Mouse (Mus musculus): ENCODE measurements around the gene Man1c1. TPM values are rescaled to one million over a fixed set of nuclear protein-coding genes. Genes with fewer than 3 reads are reported as not detected.
A peak's percentile ranks its signal among the peaks of the same experiment; 100 is the strongest.

Man1c1 gene
- total and polyA plus RNA-seq, 2 experiments from 2014 or later: 3.8 to 14.8 TPM

DNA sequence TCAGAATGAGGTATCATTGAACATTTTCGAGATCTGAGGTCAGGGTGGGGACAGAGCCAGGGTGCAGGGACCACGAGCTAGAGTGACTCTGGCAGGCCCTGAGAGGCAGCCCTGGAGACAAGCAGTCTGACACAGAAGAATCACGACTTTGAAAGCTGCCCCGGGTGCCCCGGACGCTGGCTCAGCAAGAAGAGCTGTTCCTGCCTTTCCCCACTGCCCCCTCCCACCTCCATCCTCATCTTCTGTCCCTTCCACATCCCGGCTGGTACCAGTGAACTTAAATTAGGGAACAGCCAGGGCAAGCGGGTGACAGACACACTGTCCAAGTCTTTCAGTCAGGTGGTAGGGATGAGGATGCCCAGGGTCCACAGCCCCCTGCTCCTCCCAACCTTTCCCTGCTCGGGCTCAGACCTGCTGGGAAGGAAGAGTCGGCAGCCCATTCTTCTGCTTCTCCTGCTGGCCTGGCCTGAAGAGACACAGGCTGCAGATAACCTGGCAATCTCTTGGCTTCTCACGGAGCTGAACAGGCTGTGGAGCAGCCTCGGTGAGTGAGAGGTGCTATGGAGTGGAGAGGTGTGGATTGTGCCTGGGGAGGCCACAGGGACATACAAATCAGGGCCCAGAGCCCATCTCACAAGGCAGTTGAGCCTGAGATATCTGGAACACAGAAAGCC lies 35.6 kb downstream of the Man1c1 start:
- H3K4me3 ChIP-seq (ENCODE audit: low read depth, low read length): no peak overlapping the region
- DNase-seq (ENCODE audit: low spot score) (peak; percentile 4), ATAC-seq (ENCODE audit: insufficient read depth, low read depth) (no peak)
- 0 out of 2 replicates have a peak, but pooled peaks cover 13% of the 10 kb centered on the region for H3K4me1 ChIP-seq (ENCODE audit: control insufficient read depth, insufficient read depth)
- H3K27me3 ChIP-seq (ENCODE audit: control insufficient read depth, insufficient read depth, low read length): no peaks in the 10 kb centered on the region
- H3K9me3 ChIP-seq (replicated peaks; ENCODE audit: control insufficient read depth, low read length): no peaks in the 10 kb centered on the region
- H3K4me2 ChIP-seq (ENCODE audit: low read depth, low read length): no peak overlapping the region
- H3K9ac ChIP-seq (replicated peaks; ENCODE audit: low read depth, low read length): no peak overlapping the region
- 48% methylated on average over 12 of the region's 12 CpGs for WGBS
- no peak overlapping the region for H3K27ac ChIP-seq (ENCODE audit: low read depth)
- TF ChIP-seq EP300 (IDR thresholded peaks at IDR 0.05; ENCODE audit: low read depth): no peak
- TF ChIP-seq CTCF (IDR thresholded peaks at IDR 0.05; ENCODE audit: low read depth): no peak
- H3K36me3 ChIP-seq (replicated peaks; ENCODE audit: control insufficient read depth, insufficient read depth, low read length): no peaks in the 10 kb centered on the region

DNA sequence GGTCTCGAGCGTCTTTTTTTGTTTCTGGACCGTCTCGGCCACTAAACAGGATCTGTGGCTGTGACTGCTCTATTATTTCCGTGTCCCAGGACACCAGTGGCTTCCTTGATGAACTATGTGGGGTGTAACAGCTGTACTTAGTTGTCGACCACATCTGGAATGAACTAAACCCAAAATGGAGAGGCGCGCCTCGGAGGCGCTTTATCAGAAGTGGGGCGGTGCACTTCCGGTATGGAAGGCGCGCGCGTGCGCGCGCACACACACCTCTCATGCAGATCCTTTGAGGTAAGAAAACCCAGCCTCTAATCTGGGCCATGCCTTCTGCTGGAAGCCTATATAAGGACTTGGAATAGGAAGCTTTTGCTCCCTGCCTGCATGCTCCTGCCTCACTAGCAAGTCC lies 37.7 kb downstream of the Man1c1 start:
- ATAC-seq (ENCODE audit: insufficient read depth, low read depth) (no peak), DNase-seq (ENCODE audit: low spot score) (no peak)
- Histone ChIP-seq H3K4me3 (ENCODE audit: low read depth, low read length) (no peak overlapping the region), H3K36me3 (replicated peaks; ENCODE audit: control insufficient read depth, insufficient read depth, low read length) (no peaks in the 10 kb centered on the region), H3K4me2 (ENCODE audit: low read depth, low read length) (no peak overlapping the region), H3K27me3 (ENCODE audit: control insufficient read depth, insufficient read depth, low read length) (no peaks in the 10 kb centered on the region), H3K9me3 (replicated peaks; ENCODE audit: control insufficient read depth, low read length) (no peaks in the 10 kb centered on the region), H3K27ac (ENCODE audit: low read depth) (no peak overlapping the region), H3K4me1 (ENCODE audit: control insufficient read depth, insufficient read depth) (peaks cover 20% of the 10 kb centered on the region; the same call in 1 of the 2 replicates), H3K9ac (replicated peaks; ENCODE audit: low read depth, low read length) (no peak overlapping the region)
- TF ChIP-seq EP300 (IDR thresholded peaks at IDR 0.05; ENCODE audit: low read depth) (no peak), CTCF (IDR thresholded peaks at IDR 0.05; ENCODE audit: low read depth) (no peak)
- 87% methylated on average over 19 of the region's 19 CpGs for WGBS

DNA sequence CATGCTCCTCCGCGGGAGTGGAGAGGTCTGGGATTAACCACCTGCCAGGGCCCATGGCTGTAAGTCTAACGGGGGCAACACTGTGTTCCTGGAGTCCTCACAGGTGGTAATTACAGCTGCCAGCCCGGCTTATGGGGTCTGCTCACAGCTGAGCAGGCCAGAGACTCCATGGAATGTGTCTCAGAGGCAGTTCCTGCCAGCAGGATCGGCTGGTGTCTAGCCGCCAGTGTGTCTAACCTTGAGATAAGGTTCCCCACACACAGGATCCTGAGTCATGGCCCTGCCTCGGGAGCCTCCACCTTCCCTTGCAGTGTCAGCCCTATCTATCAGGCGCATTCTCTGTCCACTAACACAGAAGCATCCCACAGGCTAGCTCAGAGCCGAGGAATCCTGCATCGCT lies 41.0 kb downstream of the Man1c1 start:
- Histone ChIP-seq H3K4me2 (ENCODE audit: low read depth, low read length) (no peak overlapping the region), H3K4me1 (ENCODE audit: control insufficient read depth, insufficient read depth) (peaks cover 20% of the 10 kb centered on the region), H3K4me3 (ENCODE audit: low read depth, low read length) (no peak overlapping the region), H3K9ac (replicated peaks; ENCODE audit: low read depth, low read length) (no peak overlapping the region), H3K27ac (ENCODE audit: low read depth) (peak overlapping the region; percentile 26), H3K36me3 (replicated peaks; ENCODE audit: control insufficient read depth, insufficient read depth, low read length) (no peaks in the 10 kb centered on the region), H3K27me3 (ENCODE audit: control insufficient read depth, insufficient read depth, low read length) (no peaks in the 10 kb centered on the region), H3K9me3 (replicated peaks; ENCODE audit: control insufficient read depth, low read length) (no peaks in the 10 kb centered on the region)
- 21% methylated on average over 10 of the region's 10 CpGs for WGBS
- no peak for TF ChIP-seq CTCF (IDR thresholded peaks at IDR 0.05; ENCODE audit: low read depth)
- no peak for TF ChIP-seq EP300 (IDR thresholded peaks at IDR 0.05; ENCODE audit: low read depth)
- DNase-seq (ENCODE audit: low spot score): peak; percentile 73
- ATAC-seq (ENCODE audit: insufficient read depth, low read depth): peak; percentile 82

DNA sequence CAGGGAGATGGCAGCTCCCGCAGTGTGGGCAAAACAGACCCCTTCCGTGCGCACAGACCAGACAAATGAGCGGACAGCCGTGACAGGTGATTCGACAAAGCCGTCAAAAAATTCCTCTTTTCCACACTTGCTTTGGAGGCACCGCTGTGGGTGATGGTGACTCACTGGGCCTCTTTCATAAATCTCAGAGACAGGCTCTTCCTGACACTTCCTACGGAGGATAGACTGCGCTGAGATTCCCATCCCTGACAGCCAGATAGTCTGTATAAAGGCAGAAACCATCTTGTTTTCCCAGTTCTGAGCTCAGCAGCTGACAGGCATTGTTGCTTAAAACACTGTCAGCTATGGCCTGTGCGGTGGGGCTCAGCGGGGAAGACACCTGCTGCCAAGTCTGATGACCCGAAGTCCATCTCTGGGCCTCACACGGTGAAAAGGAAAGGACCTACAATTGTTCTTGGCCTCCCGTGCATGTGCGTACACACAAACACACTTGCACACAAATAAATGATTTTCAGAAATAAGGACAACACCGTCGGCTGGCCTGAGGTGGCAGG lies 43.4 kb downstream of the Man1c1 start:
- H3K27ac ChIP-seq (ENCODE audit: low read depth): no peak overlapping the region

DNA sequence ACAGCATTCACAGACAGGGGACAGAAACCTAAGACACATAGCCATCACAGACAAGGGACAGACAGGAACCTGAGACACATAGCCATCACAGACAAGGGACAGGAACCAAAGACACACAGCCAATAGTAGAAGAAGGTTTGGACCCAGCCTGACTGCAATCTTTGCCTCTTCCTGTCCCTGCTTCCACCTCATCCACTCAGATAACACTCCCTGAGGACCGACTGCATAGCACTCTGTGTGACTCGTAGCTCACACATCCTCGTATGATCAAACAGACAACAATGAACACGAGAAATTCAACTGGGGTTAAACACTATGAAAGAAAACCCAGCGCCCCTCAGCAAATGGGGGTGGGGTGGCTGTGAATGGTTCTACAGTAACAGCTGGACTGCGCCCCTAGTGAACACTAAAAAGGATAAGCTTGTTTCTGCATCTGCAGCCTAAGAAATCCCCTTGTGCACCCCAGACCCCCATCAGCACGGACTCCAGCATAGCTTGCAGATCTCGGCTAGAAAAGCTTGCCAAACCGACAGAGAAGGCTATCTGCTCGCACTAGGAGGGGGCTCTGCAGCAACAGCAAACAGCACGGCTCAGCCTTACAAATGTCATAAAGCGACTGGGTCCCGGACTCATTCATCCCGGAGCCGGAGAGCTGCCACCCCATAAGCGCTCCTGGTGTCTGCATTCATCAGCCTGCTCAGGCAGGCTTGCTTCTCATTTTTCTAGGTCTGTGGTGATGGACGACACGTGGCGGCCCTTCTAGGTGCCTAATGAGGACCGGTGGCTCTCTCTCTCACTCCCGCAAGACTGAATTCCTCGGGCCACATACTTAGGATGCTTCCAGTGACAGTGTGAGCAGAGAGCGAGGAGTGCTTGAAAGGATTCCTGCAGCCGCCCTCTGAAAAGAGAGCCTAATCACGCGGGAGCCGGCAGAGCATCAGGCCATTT lies 44.5 kb downstream of the Man1c1 start:
- Histone ChIP-seq H3K4me2 (ENCODE audit: low read depth, low read length) (peak overlapping the region; percentile 40), H3K9ac (replicated peaks; ENCODE audit: low read depth, low read length) (no peak overlapping the region), H3K4me3 (ENCODE audit: low read depth, low read length) (no peak overlapping the region; the same call in 1 of the 2 replicates), H3K9me3 (replicated peaks; ENCODE audit: control insufficient read depth, low read length) (no peaks in the 10 kb centered on the region), H3K27me3 (ENCODE audit: control insufficient read depth, insufficient read depth, low read length) (no peaks in the 10 kb centered on the region), H3K36me3 (replicated peaks; ENCODE audit: control insufficient read depth, insufficient read depth, low read length) (no peaks in the 10 kb centered on the region), H3K27ac (ENCODE audit: low read depth) (no peak overlapping the region), H3K4me1 (ENCODE audit: control insufficient read depth, insufficient read depth) (peaks cover 20% of the 10 kb centered on the region)
- WGBS: 26% methylated on average over 27 of the region's 27 CpGs
- TF ChIP-seq CTCF (IDR thresholded peaks at IDR 0.05; ENCODE audit: low read depth) (no peak), EP300 (IDR thresholded peaks at IDR 0.05; ENCODE audit: low read depth) (no peak)
- no peak for DNase-seq (ENCODE audit: low spot score)
- ATAC-seq (ENCODE audit: insufficient read depth, low read depth): peak; percentile 18; the same call in 1 of the 2 replicates

More for the DNA sequence above, 43.4 kb downstream of the Man1c1 start:
- no peak for ATAC-seq (ENCODE audit: insufficient read depth, low read depth)
- no peaks in the 10 kb centered on the region for H3K9me3 ChIP-seq (replicated peaks; ENCODE audit: control insufficient read depth, low read length)
- H3K4me3 ChIP-seq (ENCODE audit: low read depth, low read length): no peak overlapping the region
- no peaks in the 10 kb centered on the region for H3K27me3 ChIP-seq (ENCODE audit: control insufficient read depth, insufficient read depth, low read length)
- H3K4me2 ChIP-seq (ENCODE audit: low read depth, low read length): no peak overlapping the region
- no peaks in the 10 kb centered on the region for H3K36me3 ChIP-seq (replicated peaks; ENCODE audit: control insufficient read depth, insufficient read depth, low read length)
- DNase-seq (ENCODE audit: low spot score): no peak
- H3K9ac ChIP-seq (replicated peaks; ENCODE audit: low read depth, low read length): no peak overlapping the region
- TF ChIP-seq CTCF (IDR thresholded peaks at IDR 0.05; ENCODE audit: low read depth) (no peak), EP300 (IDR thresholded peaks at IDR 0.05; ENCODE audit: low read depth) (no peak)
- 72% methylated on average over 18 of the region's 18 CpGs for WGBS
- H3K4me1 ChIP-seq (ENCODE audit: control insufficient read depth, insufficient read depth): peaks cover 20% of the 10 kb centered on the region
